Mouse (Mus musculus) embryonic facial prominence, embryonic 12.5 days (tissue): ENCODE data around the gene Senp8. TPM values are rescaled to one million over a fixed set of nuclear protein-coding genes. Genes with fewer than 3 reads are reported as not detected.
A peak's percentile ranks its signal among the peaks of the same experiment; 100 is the strongest.

Experiments
- ATAC-seq: fragments of 200-750 bp; cut with Nextera tagmentation; 2 replicates; pipeline ENCODE4 v1.8.0; 2017; ENCODE audit not compliant: insufficient number of reproducible peaks, insufficient read depth, low FRiP score, low TSS enrichment
- H3K27ac ChIP-seq: fragments of 300-500 bp; sonication (generic); 2 replicates; pipeline ENCODE4 v1.5.1; 2016; ENCODE audit warnings: mild to moderate bottlenecking
- H3K27me3 ChIP-seq: fragments of 300-500 bp; sonication (generic); 2 replicates; pipeline ENCODE4 v1.6.1; 2016; ENCODE audit warnings: mild to moderate bottlenecking, moderate library complexity
- H3K36me3 ChIP-seq: fragments of 300-500 bp; sonication (generic); 2 replicates; pipeline ENCODE4 v1.6.1; 2016; ENCODE audit warnings: mild to moderate bottlenecking
- H3K4me1 ChIP-seq: fragments of 300-500 bp; sonication (generic); 2 replicates; pipeline ENCODE4 v1.6.1; 2016
- H3K4me2 ChIP-seq: fragments of 300-500 bp; sonication (generic); replicated peaks from 2 replicates; pipeline ENCODE4 v1.6.1; 2016; ENCODE audit warnings: mild to moderate bottlenecking, moderate library complexity
- H3K4me3 ChIP-seq: fragments of 300-500 bp; sonication (generic); 2 replicates; pipeline ENCODE4 v1.5.1; 2016; ENCODE audit warnings: mild to moderate bottlenecking
- H3K9ac ChIP-seq: fragments of 300-500 bp; sonication (generic); 2 replicates; pipeline ENCODE4 v1.6.1; 2016; ENCODE audit warnings: mild to moderate bottlenecking, moderate library complexity
- H3K9me3 ChIP-seq: fragments of 300-500 bp; sonication (generic); 2 replicates; pipeline ENCODE4 v1.6.1; 2016; ENCODE audit warnings: mild to moderate bottlenecking, moderate library complexity
- WGBS: fragments of 180-500 bp; shearing (Covaris S2); methylation state at CpG from one replicate; pipeline ENCODE4 v1.1.7; 2016; 5-methylcytosine and 5-hydroxymethylcytosine counted together
- polyA plus RNA-seq: library from polyadenylated mRNA; unstranded; fragments of >200 nt; fragmentation: Nextera tagmentation; extraction: Ambion mirVana; gene quantifications from 2 replicates; pipeline ENCODE4 v1.2.1, GENCODE M21; 2016

Gene Senp8
- polyA plus RNA-seq, 1 experiment from 2014 or later, result 11.0 TPM

- 78% methylated on average over 2 of the region's 2 CpGs for WGBS
- no peak overlapping the region for H3K9ac ChIP-seq
- H3K4me1 ChIP-seq, result no peaks in the 10 kb centered on the region
- H3K4me2 ChIP-seq, result no peak overlapping the region
- H3K27ac ChIP-seq, result no peak overlapping the region
- H3K9me3 ChIP-seq, result no peaks in the 10 kb centered on the region
- no peaks in the 10 kb centered on the region for H3K36me3 ChIP-seq
- no peaks in the 10 kb centered on the region for H3K27me3 ChIP-seq
- ATAC-seq, result no peak
- no peak overlapping the region for H3K4me3 ChIP-seq
Observed at GRCm38 (mm10) chr9:59740593-59740992, 9.9 kb downstream of the Senp8 start.

GRCm38 (mm10) chr9:59735394-59735793 lies 15.1 kb downstream of the Senp8 start:
- Histone ChIP-seq H3K4me3 (no peak overlapping the region), H3K27me3 (no peaks in the 10 kb centered on the region), H3K4me2 (no peak overlapping the region), H3K4me1 (no peaks in the 10 kb centered on the region), H3K9me3 (no peaks in the 10 kb centered on the region), H3K36me3 (no peaks in the 10 kb centered on the region), H3K27ac (no peak overlapping the region), H3K9ac (no peak overlapping the region)
- ATAC-seq, result no peak
- WGBS, result 53% methylated on average over 4 of the region's 4 CpGs

- 65% methylated on average over 6 of the region's 6 CpGs for WGBS
- no peaks in the 10 kb centered on the region for H3K27me3 ChIP-seq
Observed at GRCm38 (mm10) chr9:59733075-59733474, 17.4 kb downstream of the Senp8 start.

GRCm38 (mm10) chr9:59731136-59731535 lies 19.4 kb downstream of the Senp8 start:
- Histone ChIP-seq H3K9me3 (no peaks in the 10 kb centered on the region), H3K9ac (no peak overlapping the region), H3K4me1 (no peaks in the 10 kb centered on the region), H3K4me2 (no peak overlapping the region), H3K4me3 (no peak overlapping the region), H3K27me3 (no peaks in the 10 kb centered on the region), H3K27ac (no peak overlapping the region), H3K36me3 (no peaks in the 10 kb centered on the region)
- no peak for ATAC-seq
- WGBS, result 88% methylated on average over 5 of the region's 5 CpGs

More at GRCm38 (mm10) chr9:59733075-59733474, 17.4 kb downstream of the Senp8 start:
- H3K9me3 ChIP-seq, result no peaks in the 10 kb centered on the region
- no peak for ATAC-seq
- no peak overlapping the region for H3K27ac ChIP-seq
- no peak overlapping the region for H3K9ac ChIP-seq
- no peaks in the 10 kb centered on the region for H3K36me3 ChIP-seq
- H3K4me3 ChIP-seq, result no peak overlapping the region
- H3K4me2 ChIP-seq, result no peak overlapping the region
- H3K4me1 ChIP-seq, result no peaks in the 10 kb centered on the region

GRCm38 (mm10) chr9:59727569-59728286 lies 22.8 kb downstream of the Senp8 start:
- Histone ChIP-seq H3K9ac (no peak overlapping the region), H3K4me1 (peaks cover 15% of the 10 kb centered on the region), H3K4me3 (no peak overlapping the region), H3K27ac (no peak overlapping the region), H3K9me3 (no peaks in the 10 kb centered on the region), H3K27me3 (no peaks in the 10 kb centered on the region), H3K36me3 (no peaks in the 10 kb centered on the region), H3K4me2 (no peak overlapping the region)
- no peak for ATAC-seq
- WGBS, result 89% methylated on average over 11 of the region's 11 CpGs

- H3K27me3 ChIP-seq, result no peaks in the 10 kb centered on the region
- no peak overlapping the region for H3K4me3 ChIP-seq
- no peaks in the 10 kb centered on the region for H3K36me3 ChIP-seq
- peaks cover 15% of the 10 kb centered on the region for H3K4me1 ChIP-seq
- H3K9ac ChIP-seq, result no peak overlapping the region
- no peak overlapping the region for H3K4me2 ChIP-seq
- no peaks in the 10 kb centered on the region for H3K9me3 ChIP-seq
- no peak for ATAC-seq
- 86% methylated on average over 10 of the region's 10 CpGs for WGBS
- H3K27ac ChIP-seq, result no peak overlapping the region
Observed at GRCm38 (mm10) chr9:59725515-59725914, 25.0 kb downstream of the Senp8 start.

- H3K4me3 ChIP-seq, result no peak overlapping the region
- H3K4me2 ChIP-seq, result no peak overlapping the region
- H3K9me3 ChIP-seq, result no peaks in the 10 kb centered on the region
- no peaks in the 10 kb centered on the region for H3K36me3 ChIP-seq
- H3K27ac ChIP-seq, result peak overlapping the region; percentile 63
- peaks cover 15% of the 10 kb centered on the region for H3K4me1 ChIP-seq
- no peaks in the 10 kb centered on the region for H3K27me3 ChIP-seq
- 0 out of 2 replicates have a peak overlapping the region, but pooled peaks have one; percentile 2 for H3K9ac ChIP-seq
- ATAC-seq, result peak; percentile 65; the same call in 1 of the 2 replicates
- 47% methylated on average over 8 of the region's 8 CpGs for WGBS
Observed at GRCm38 (mm10) chr9:59723791-59724442, 26.6 kb downstream of the Senp8 start.

GRCm38 (mm10) chr9:59723096-59723657 lies 27.3 kb downstream of the Senp8 start:
- no peaks in the 10 kb centered on the region for H3K9me3 ChIP-seq
- no peak overlapping the region for H3K9ac ChIP-seq
- WGBS, result 19% methylated on average over 10 of the region's 10 CpGs
- H3K4me3 ChIP-seq, result no peak overlapping the region
- peak; percentile 43; the same call in 1 of the 2 replicates for ATAC-seq
- H3K4me2 ChIP-seq, result peak overlapping the region; percentile 25
- peaks cover 15% of the 10 kb centered on the region for H3K4me1 ChIP-seq
- H3K36me3 ChIP-seq, result no peaks in the 10 kb centered on the region
- H3K27ac ChIP-seq, result peak overlapping the region; percentile 63; the same call in 1 of the 2 replicates
- H3K27me3 ChIP-seq, result no peaks in the 10 kb centered on the region

- H3K9ac ChIP-seq, result no peak overlapping the region
- 82% methylated on average over 5 of the region's 5 CpGs for WGBS
- no peaks in the 10 kb centered on the region for H3K9me3 ChIP-seq
- H3K36me3 ChIP-seq, result no peaks in the 10 kb centered on the region
- ATAC-seq, result no peak
- H3K4me1 ChIP-seq, result peaks cover 15% of the 10 kb centered on the region
- H3K27me3 ChIP-seq, result no peaks in the 10 kb centered on the region
- no peak overlapping the region for H3K27ac ChIP-seq
- H3K4me3 ChIP-seq, result no peak overlapping the region
- H3K4me2 ChIP-seq, result no peak overlapping the region
Observed at GRCm38 (mm10) chr9:59721144-59721543, 29.4 kb downstream of the Senp8 start.

GRCm38 (mm10) chr9:59718237-59718636 lies 32.3 kb downstream of the Senp8 start:
- H3K27me3 ChIP-seq, result no peaks in the 10 kb centered on the region
- H3K4me2 ChIP-seq, result no peak overlapping the region
- H3K9me3 ChIP-seq, result no peaks in the 10 kb centered on the region
- no peak overlapping the region for H3K4me3 ChIP-seq
- ATAC-seq, result no peak
- 82% methylated on average over 4 of the region's 4 CpGs for WGBS
- H3K36me3 ChIP-seq, result no peaks in the 10 kb centered on the region
- H3K27ac ChIP-seq, result no peak overlapping the region
- H3K9ac ChIP-seq, result no peak overlapping the region
- peaks cover 1% of the 10 kb centered on the region for H3K4me1 ChIP-seq

- Histone ChIP-seq H3K4me1 (no peaks in the 10 kb centered on the region), H3K36me3 (no peaks in the 10 kb centered on the region), H3K9ac (no peak overlapping the region), H3K27ac (no peak overlapping the region), H3K4me3 (no peak overlapping the region), H3K27me3 (no peaks in the 10 kb centered on the region), H3K9me3 (no peaks in the 10 kb centered on the region), H3K4me2 (no peak overlapping the region)
- 77% methylated on average over 7 of the region's 7 CpGs for WGBS
- ATAC-seq, result no peak
Observed at GRCm38 (mm10) chr9:59716275-59716898, 34.1 kb downstream of the Senp8 start.
